In the genomic region with DNA sequence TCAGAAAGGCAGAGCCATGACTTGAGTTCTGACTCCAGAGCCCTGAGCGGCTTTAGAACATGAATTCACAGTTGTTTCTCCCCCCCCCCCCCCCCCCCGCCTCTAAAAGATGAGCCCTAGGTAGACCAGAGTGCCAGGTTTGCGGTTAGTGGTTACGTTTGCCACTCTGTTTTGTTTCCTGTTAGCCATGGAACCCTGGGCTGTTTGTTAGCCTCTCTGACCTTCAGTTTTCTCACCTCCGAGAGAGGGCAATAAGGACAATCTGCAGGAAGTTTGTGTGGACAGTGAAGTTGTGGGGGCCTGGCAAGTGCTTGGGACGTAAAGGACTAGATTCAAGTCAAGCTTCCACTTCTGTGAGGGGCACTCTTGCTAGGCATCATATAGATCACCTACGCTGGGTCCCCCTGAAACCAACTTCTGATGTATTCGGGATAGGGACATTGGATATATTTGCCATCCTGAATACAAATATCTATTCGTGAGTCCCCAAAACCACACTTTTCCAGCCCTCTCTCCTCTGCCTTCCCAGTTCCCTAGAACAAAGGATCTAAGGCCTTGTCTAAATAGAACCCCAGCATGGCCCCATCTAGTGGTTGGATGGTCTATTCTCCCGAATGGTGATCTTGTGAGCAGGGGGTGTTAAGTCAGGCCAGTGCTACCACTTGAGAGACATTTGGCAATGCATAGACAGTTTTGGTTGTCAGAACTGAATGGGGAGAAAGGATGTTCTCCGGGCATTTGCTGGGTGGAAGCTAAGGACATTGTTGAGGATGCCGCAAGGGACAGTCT, we compare ENCODE assay signal across 10 mouse cellular contexts.
DNase-seq lines count a peak whose midpoint lies in the region; ATAC-seq and TF ChIP-seq lines count a peak whose summit lies in the region.
"Had no signal": no experiment of that assay in that cellular context is flagged by ENCODE, and none has a peak within 500 bp of the region (broad histone marks: within the 10 kb centered on the region; RNA-seq: fewer than 3 reads in every experiment).

No protein-coding gene starts in this region.

- WGBS in forebrain, embryonic 14.5 days, result 83% methylated on average over 12 of the region's 12 CpGs
- 80% methylated on average over 12 of the region's 12 CpGs for WGBS in forebrain, embryonic 12.5 days
- WGBS in lung, embryonic 14.5 days, result 76% methylated on average over 11 of the region's 12 CpGs
- WGBS in lung, adult 2 months, result 69% methylated on average over 12 of the region's 12 CpGs
- 89% methylated on average over 11 of the region's 12 CpGs for WGBS in stomach, postnatal 0 days

- TF ChIP-seq POLR2A in lung, adult 2 months (IDR thresholded peaks at IDR 0.05; ENCODE audit: borderline replicate concordance, extremely low read depth, low read depth, low read length), result no peak
- TF ChIP-seq POLR2A in brain, embryonic 14.5 days (IDR thresholded peaks at IDR 0.05; ENCODE audit: borderline replicate concordance, extremely low read depth, insufficient read depth, insufficient read length, poor library complexity, severe bottlenecking), result no peak

- H3K9me3 ChIP-seq in forebrain, embryonic 14.5 days (replicated peaks; ENCODE audit: control insufficient read depth, low read length), result no peaks in the 10 kb centered on the region
- H3K9me3 ChIP-seq in forebrain, embryonic 12.5 days, result no peaks in the 10 kb centered on the region
- H3K9me3 ChIP-seq in lung, embryonic 14.5 days (ENCODE audit: low read depth, low read length), result no peaks in the 10 kb centered on the region
- no peaks in the 10 kb centered on the region for H3K9me3 ChIP-seq in stomach, postnatal 0 days (ENCODE audit: control insufficient read depth, low read length)

- no peak overlapping the region for H3K9ac ChIP-seq in forebrain, embryonic 14.5 days (ENCODE audit: low read length)
- H3K9ac ChIP-seq in forebrain, embryonic 12.5 days, result no peak overlapping the region
- H3K9ac ChIP-seq in lung, embryonic 14.5 days, result no peak overlapping the region
- no peak overlapping the region for H3K9ac ChIP-seq in stomach, postnatal 0 days (ENCODE audit: low read length)

- peak; percentile 51 for DNase-seq in forebrain, embryonic 14.5 days (ENCODE audit: low spot score)
- DNase-seq in lung, embryonic 14.5 days, result peak; percentile 67
- DNase-seq in lung, adult 2 months, result no peak
- DNase-seq in brain, embryonic 14.5 days (ENCODE audit: low read depth), result peak; percentile 53
- DNase-seq in stomach, postnatal 0 days (ENCODE audit: low spot score), result no peak
- no peak for DNase-seq in gastrocnemius, postnatal 10 days
- DNase-seq in heart, adult 9 months (ENCODE audit: low spot score in 2 of 2), result no peak
- DNase-seq: cerebellum, adult 9-10 months; kidney, adult 8-10 months had no signal

- TF ChIP-seq EP300 in stomach, postnatal 0 days (optimal IDR thresholded peaks at IDR 0.05), result no peak

- no peak overlapping the region for H3K27ac ChIP-seq in forebrain, embryonic 14.5 days (ENCODE audit: low read depth, low read length)
- H3K27ac ChIP-seq in forebrain, embryonic 12.5 days, result no peak overlapping the region
- no peak overlapping the region for H3K27ac ChIP-seq in lung, embryonic 14.5 days (ENCODE audit: low read depth)
- H3K27ac ChIP-seq in stomach, postnatal 0 days (replicated peaks), result no peak overlapping the region

- H3K4me3 ChIP-seq in forebrain, embryonic 14.5 days (ENCODE audit: low read depth, low read length), result no peak overlapping the region
- H3K4me3 ChIP-seq in forebrain, embryonic 12.5 days (replicated peaks), result no peak overlapping the region
- no peak overlapping the region for H3K4me3 ChIP-seq in lung, embryonic 14.5 days (ENCODE audit: low read depth, low read length)
- H3K4me3 ChIP-seq in lung, adult 2 months (replicated peaks; ENCODE audit: extremely low read depth, low read depth, low read length), result no peak overlapping the region
- H3K4me3 ChIP-seq in stomach, postnatal 0 days (ENCODE audit: low read depth, low read length), result no peak overlapping the region

- peaks cover 13% of the 10 kb centered on the region for H3K4me1 ChIP-seq in forebrain, embryonic 14.5 days (ENCODE audit: control insufficient read depth, insufficient read depth, low read length)
- peaks cover 20% of the 10 kb centered on the region for H3K4me1 ChIP-seq in forebrain, embryonic 12.5 days
- no peaks in the 10 kb centered on the region for H3K4me1 ChIP-seq in lung, embryonic 14.5 days (ENCODE audit: insufficient read depth)
- no peaks in the 10 kb centered on the region for H3K4me1 ChIP-seq in lung, adult 2 months (ENCODE audit: control insufficient read depth, insufficient read depth, low read length)
- H3K4me1 ChIP-seq in stomach, postnatal 0 days (replicated peaks; ENCODE audit: control insufficient read depth, insufficient read depth), result no peaks in the 10 kb centered on the region

- H3K36me3 ChIP-seq in forebrain, embryonic 14.5 days (ENCODE audit: control insufficient read depth, insufficient read depth, low read length), result no peaks in the 10 kb centered on the region
- H3K36me3 ChIP-seq in forebrain, embryonic 12.5 days (replicated peaks), result no peaks in the 10 kb centered on the region
- no peaks in the 10 kb centered on the region for H3K36me3 ChIP-seq in lung, embryonic 14.5 days (ENCODE audit: insufficient read depth)
- no peaks in the 10 kb centered on the region for H3K36me3 ChIP-seq in stomach, postnatal 0 days (ENCODE audit: control insufficient read depth, insufficient read depth, low read length)

- no peak overlapping the region for H3K4me2 ChIP-seq in forebrain, embryonic 14.5 days (ENCODE audit: low read length)
- no peak overlapping the region for H3K4me2 ChIP-seq in forebrain, embryonic 12.5 days
- no peak overlapping the region for H3K4me2 ChIP-seq in lung, embryonic 14.5 days
- no peak overlapping the region for H3K4me2 ChIP-seq in stomach, postnatal 0 days (replicated peaks; ENCODE audit: low read depth)

- ATAC-seq in forebrain, embryonic 14.5 days, result no peak
- no peak for ATAC-seq in forebrain, embryonic 12.5 days (ENCODE audit: low FRiP score)
- ATAC-seq in lung, embryonic 14.5 days (ENCODE audit: insufficient read depth), result no peak
- no peak for ATAC-seq in stomach, postnatal 0 days (ENCODE audit: low FRiP score, low TSS enrichment)

- H3K27me3 ChIP-seq in forebrain, embryonic 14.5 days (replicated peaks; ENCODE audit: control insufficient read depth, insufficient read depth, low read length), result no peaks in the 10 kb centered on the region
- peaks cover 21% of the 10 kb centered on the region for H3K27me3 ChIP-seq in forebrain, embryonic 12.5 days
- no peaks in the 10 kb centered on the region for H3K27me3 ChIP-seq in lung, embryonic 14.5 days (ENCODE audit: insufficient read depth, low read length)
- H3K27me3 ChIP-seq in stomach, postnatal 0 days (ENCODE audit: control insufficient read depth, insufficient read depth, low read length), result no peaks in the 10 kb centered on the region

- TF ChIP-seq CTCF in lung, embryonic 14.5 days (IDR thresholded peaks at IDR 0.05; ENCODE audit: low read depth), result peak; percentile 48
- no peak for TF ChIP-seq CTCF in lung, adult 2 months (IDR thresholded peaks at IDR 0.05; ENCODE audit: insufficient read depth, low read length)
- peak; percentile 30; the same call in 1 of the 2 replicates for TF ChIP-seq CTCF in brain, embryonic 14.5 days (IDR thresholded peaks at IDR 0.05; ENCODE audit: borderline replicate concordance, extremely low read depth, insufficient read depth, insufficient read length)
- TF ChIP-seq CTCF in stomach, postnatal 0 days (IDR thresholded peaks at IDR 0.05; ENCODE audit: low read depth), result peak; percentile 67

Comparison
In these comparisons a context has a peak if more than half of its experiments do, and no peak if none do; other contexts are left out.
1. DNase-seq: peak in forebrain, embryonic 14.5 days (single experiment), lung, embryonic 14.5 days (single experiment) and brain, embryonic 14.5 days (single experiment); none in lung, adult 2 months (single experiment), stomach, postnatal 0 days (single experiment), gastrocnemius, postnatal 10 days (single experiment) and heart, adult 9 months (0 of 2).